Mouse (Mus musculus) ES-E14 (cell line): Measurements from ENCODE around the gene Mccc1.

Experiments used
- CHD2 ChIP-seq: IDR thresholded peaks from 2 replicates; pipeline ENCODE4 v1.6.1; 2014; ENCODE audit warnings: mild to moderate bottlenecking, low read depth, low read length, inconsistent platforms
- HCFC1 ChIP-seq: IDR thresholded peaks from 2 replicates; pipeline ENCODE4 v1.6.1; 2012; ENCODE audit warnings: low read length, inconsistent platforms, borderline replicate concordance; ENCODE audit not compliant: insufficient read depth
- MAFK ChIP-seq: IDR thresholded peaks from 2 replicates; pipeline ENCODE4 v1.6.1; 2014; ENCODE audit warnings: mild to moderate bottlenecking, low read depth, low read length, inconsistent platforms; ENCODE audit not compliant: insufficient read depth
- ZNF384 ChIP-seq: IDR thresholded peaks from 2 replicates; pipeline ENCODE4 v1.6.1; 2012; ENCODE audit warnings: low read depth, low read length, inconsistent platforms

DNA sequence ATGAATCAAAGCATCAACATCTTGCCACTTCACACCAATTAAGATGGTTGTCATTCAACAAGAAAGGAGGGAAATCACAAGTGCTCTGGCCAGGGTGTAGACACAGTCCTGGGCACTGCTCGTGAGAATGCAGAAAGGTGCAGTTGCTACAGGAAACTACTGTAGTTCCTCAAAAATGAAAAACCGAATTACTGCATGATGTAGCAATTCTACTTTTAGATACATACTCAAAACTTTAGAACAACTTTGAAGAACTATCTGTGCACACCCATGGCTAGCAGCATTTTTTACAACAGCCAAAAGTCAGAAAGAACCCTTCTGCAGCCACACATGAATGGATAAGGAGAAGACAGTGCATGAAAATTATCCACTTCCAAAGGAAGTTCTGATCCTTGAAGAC, 34.0 kb downstream of the Mccc1 start:
- TF ChIP-seq HCFC1 (no peak), CHD2 (no peak), MAFK (no peak), ZNF384 (no peak)
